Mouse (Mus musculus): Measurements from ENCODE around the gene Fnip2. TPM values are rescaled to one million over a fixed set of nuclear protein-coding genes. Genes with fewer than 3 reads are reported as not detected.
"Not testable (repeated sequence)": the region's sequence is repeated elsewhere in the genome, so short reads cannot be mapped to it uniquely, and the experiment has no call there.

Gene Fnip2
- polyA plus RNA-seq, 1 experiment from 2014 or later, result 3.8 TPM

DNA sequence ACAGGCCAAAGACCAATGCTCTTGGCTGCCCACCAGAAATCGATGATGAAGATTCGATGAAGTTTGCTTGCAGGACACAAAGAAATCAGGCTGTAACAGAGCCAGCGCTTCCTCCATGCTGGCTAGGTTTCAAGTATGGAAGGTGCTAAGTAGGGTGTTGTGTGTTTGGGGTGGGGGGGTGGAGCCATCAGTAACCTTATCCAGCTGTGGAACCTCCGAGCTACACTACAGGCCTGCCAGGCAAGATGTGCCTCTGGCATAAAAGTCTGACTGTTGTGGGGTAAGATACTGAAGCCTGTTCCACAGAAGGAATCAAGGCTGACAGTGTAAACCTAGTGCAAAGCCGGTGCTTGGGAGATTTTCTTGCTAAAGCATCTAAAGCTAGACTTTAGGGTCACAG, 119.2 kb downstream of the Fnip2 start:
- no peak for ATAC-seq (replicated peaks; ENCODE audit: low FRiP score)
- no peak overlapping the region for H3K9ac ChIP-seq

DNA sequence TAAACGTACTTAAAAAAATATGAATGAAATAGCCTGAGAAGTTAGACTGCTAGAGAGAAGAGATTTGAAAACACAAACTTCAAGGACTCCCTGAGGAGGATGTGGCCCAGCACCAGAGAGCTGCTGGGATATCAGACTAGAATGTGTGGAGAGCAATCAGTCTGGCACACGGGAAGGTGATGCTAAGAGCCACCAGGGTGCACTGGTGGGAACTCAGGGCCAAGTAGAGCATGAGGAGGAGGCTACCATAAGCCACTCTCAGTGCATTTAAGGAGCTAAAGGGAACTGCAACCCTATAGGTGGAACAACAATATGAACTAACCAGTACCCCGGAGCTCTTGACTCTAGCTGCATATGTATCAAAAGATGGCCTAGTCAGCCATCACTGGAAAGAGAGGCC, 120.9 kb downstream of the Fnip2 start:
- H3K9ac ChIP-seq; H3K36me3 ChIP-seq; H3K4me2 ChIP-seq; ATAC-seq (replicated peaks; ENCODE audit: low FRiP score); H3K27me3 ChIP-seq; H3K4me1 ChIP-seq; H3K27ac ChIP-seq; H3K9me3 ChIP-seq (replicated peaks); H3K4me3 ChIP-seq (replicated peaks): not testable (repeated sequence)
- 75% methylated on average over 3 of the region's 3 CpGs for WGBS

More for the DNA sequence above, 119.2 kb downstream of the Fnip2 start:
- 79% methylated on average over 5 of the region's 5 CpGs for WGBS
- H3K36me3 ChIP-seq, result no peaks in the 10 kb centered on the region
- H3K4me3 ChIP-seq (replicated peaks), result no peak overlapping the region
- no peaks in the 10 kb centered on the region for H3K9me3 ChIP-seq (replicated peaks)
- H3K27me3 ChIP-seq, result no peaks in the 10 kb centered on the region
- no peak overlapping the region for H3K27ac ChIP-seq
- H3K4me2 ChIP-seq, result no peak overlapping the region
- H3K4me1 ChIP-seq, result 0 out of 2 replicates have a peak, but pooled peaks cover 4% of the 10 kb centered on the region

GRCm38 (mm10) chr3:79446124-79446523, 121.5 kb downstream of the Fnip2 start:
- Histone ChIP-seq H3K36me3 (no peaks in the 10 kb centered on the region), H3K4me3 (replicated peaks) (no peak overlapping the region), H3K9me3 (replicated peaks) (no peaks in the 10 kb centered on the region), H3K27me3 (no peaks in the 10 kb centered on the region), H3K4me1 (0 out of 2 replicates have a peak, but pooled peaks cover 4% of the 10 kb centered on the region), H3K27ac (no peak overlapping the region), H3K4me2 (no peak overlapping the region), H3K9ac (no peak overlapping the region)
- no peak for ATAC-seq (replicated peaks; ENCODE audit: low FRiP score)
- 91% methylated on average over 4 of the region's 4 CpGs for WGBS

DNA sequence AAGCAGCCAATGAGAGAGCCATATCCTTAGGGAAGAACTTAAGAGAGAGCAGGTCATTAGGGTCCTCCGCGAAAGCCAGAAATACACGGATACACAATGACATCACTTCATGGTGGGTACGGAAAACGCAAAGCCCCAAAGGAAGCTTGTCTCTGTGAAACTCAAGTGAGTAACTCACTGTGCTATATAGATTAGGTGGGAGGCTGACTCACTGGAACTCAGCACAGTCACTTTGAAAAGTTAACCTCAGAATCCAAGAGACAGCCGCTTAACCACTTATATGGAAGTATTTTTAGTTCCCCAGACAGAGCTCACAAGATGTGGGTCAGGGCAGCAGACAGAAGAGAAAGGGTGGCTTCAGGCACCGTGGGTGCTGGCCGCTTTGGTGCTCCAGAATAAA, 122.6 kb downstream of the Fnip2 start:
- H3K27ac ChIP-seq, result no peak overlapping the region
- no peaks in the 10 kb centered on the region for H3K9me3 ChIP-seq (replicated peaks)
- H3K4me2 ChIP-seq, result no peak overlapping the region
- H3K36me3 ChIP-seq, result no peaks in the 10 kb centered on the region
- H3K9ac ChIP-seq, result no peak overlapping the region
- 75% methylated on average over 8 of the region's 8 CpGs for WGBS
- no peak for ATAC-seq (replicated peaks; ENCODE audit: low FRiP score)
- no peak overlapping the region for H3K4me3 ChIP-seq (replicated peaks)
- H3K4me1 ChIP-seq, result 0 out of 2 replicates have a peak, but pooled peaks cover 4% of the 10 kb centered on the region
- no peaks in the 10 kb centered on the region for H3K27me3 ChIP-seq

DNA sequence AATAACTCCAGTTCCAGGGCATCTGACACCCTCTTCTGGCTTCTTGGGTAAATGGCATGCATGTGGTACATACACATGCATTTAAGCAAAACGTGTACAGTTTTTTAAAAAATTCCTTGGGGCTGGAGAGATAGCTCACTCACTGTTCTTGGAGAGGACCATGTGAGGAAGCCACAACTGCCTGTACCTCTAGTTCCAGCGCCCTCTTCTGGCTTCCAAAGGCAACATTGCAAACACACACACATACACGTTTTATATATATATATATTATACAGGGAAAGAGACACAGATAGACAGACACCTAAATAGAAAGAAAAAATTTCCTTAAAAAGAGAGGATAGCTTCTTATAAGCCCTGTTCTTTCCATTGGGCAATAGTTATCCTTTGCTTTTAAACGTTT, 123.7 kb downstream of the Fnip2 start:
- Histone ChIP-seq H3K36me3 (no peaks in the 10 kb centered on the region), H3K27ac (no peak overlapping the region), H3K4me1 (no peaks in the 10 kb centered on the region), H3K27me3 (no peaks in the 10 kb centered on the region), H3K9me3 (replicated peaks) (no peaks in the 10 kb centered on the region), H3K9ac (no peak overlapping the region), H3K4me2 (no peak overlapping the region), H3K4me3 (replicated peaks) (no peak overlapping the region)
- ATAC-seq (replicated peaks; ENCODE audit: low FRiP score), result no peak
- 71% methylated on average over 4 of the region's 4 CpGs for WGBS

GRCm38 (mm10) chr3:79440976-79441491, 126.6 kb downstream of the Fnip2 start:
- Histone ChIP-seq H3K27ac (no peak overlapping the region), H3K9ac (no peak overlapping the region), H3K4me2 (no peak overlapping the region), H3K27me3 (no peaks in the 10 kb centered on the region), H3K36me3 (no peaks in the 10 kb centered on the region), H3K4me3 (replicated peaks) (no peak overlapping the region), H3K4me1 (no peaks in the 10 kb centered on the region), H3K9me3 (replicated peaks) (no peaks in the 10 kb centered on the region)
- 70% methylated on average over 12 of the region's 12 CpGs for WGBS
- no peak for ATAC-seq (replicated peaks; ENCODE audit: low FRiP score)

- no peak for ATAC-seq (replicated peaks; ENCODE audit: low FRiP score)
- WGBS, result 89% methylated on average over 3 of the region's 3 CpGs
- H3K27ac ChIP-seq, result no peak overlapping the region
- no peaks in the 10 kb centered on the region for H3K9me3 ChIP-seq (replicated peaks)
- H3K4me2 ChIP-seq, result no peak overlapping the region
- no peak overlapping the region for H3K4me3 ChIP-seq (replicated peaks)
- H3K36me3 ChIP-seq, result no peaks in the 10 kb centered on the region
- H3K9ac ChIP-seq, result no peak overlapping the region
- H3K27me3 ChIP-seq, result no peaks in the 10 kb centered on the region
- H3K4me1 ChIP-seq, result no peaks in the 10 kb centered on the region
Measured at GRCm38 (mm10) chr3:79438276-79438675, 129.3 kb downstream of the Fnip2 start.

DNA sequence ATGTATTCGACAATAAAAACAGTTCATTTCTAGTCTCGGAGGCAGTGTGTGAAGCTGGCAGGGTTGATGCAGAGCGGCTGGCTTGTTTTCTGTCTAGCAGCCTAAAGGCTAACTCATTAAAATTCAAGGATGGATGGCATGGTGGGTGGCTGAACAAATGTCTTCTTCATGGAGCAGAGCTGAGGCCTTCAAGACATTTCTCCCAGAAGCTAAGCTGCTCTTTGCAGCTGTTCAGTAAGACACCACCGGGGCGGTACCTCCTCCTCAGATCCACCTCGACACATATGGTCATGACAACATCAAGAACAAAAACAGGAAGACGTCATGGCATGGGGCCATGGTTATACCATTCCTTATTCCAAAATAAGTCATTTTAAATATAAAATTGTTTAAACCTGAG, 131.4 kb downstream of the Fnip2 start:
- Histone ChIP-seq H3K4me2 (no peak overlapping the region), H3K27me3 (no peaks in the 10 kb centered on the region), H3K27ac (no peak overlapping the region), H3K4me1 (no peaks in the 10 kb centered on the region), H3K36me3 (no peaks in the 10 kb centered on the region), H3K4me3 (replicated peaks) (no peak overlapping the region), H3K9me3 (replicated peaks) (no peaks in the 10 kb centered on the region), H3K9ac (no peak overlapping the region)
- whole genome bisulfite sequencing, result 81% methylated on average over 7 of the region's 7 CpGs
- ATAC-seq (replicated peaks; ENCODE audit: low FRiP score), result no peak

DNA sequence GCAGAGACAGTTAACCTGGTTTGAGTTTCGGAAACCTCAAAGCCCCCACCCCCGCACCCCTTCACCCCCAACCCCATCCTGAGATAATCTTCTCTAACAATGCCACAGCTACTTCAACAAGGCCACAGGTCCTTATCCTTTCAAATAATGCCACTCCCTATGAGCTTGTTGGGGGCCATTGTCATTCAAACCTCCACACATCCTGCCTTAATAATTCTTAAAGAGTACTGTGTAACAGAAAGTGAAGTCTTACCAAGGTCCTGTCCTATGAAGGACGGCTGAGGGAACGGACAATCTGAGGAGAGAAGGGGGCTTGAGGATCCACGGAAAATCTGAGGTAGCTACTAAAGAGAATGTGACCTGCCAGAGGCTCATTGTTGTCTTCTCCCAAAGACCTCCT, 132.6 kb downstream of the Fnip2 start:
- Histone ChIP-seq H3K9me3 (replicated peaks) (no peaks in the 10 kb centered on the region), H3K27me3 (no peaks in the 10 kb centered on the region), H3K4me1 (no peaks in the 10 kb centered on the region), H3K4me3 (replicated peaks) (no peak overlapping the region), H3K27ac (no peak overlapping the region), H3K4me2 (no peak overlapping the region), H3K36me3 (no peaks in the 10 kb centered on the region), H3K9ac (no peak overlapping the region)
- 72% methylated on average over 5 of the region's 5 CpGs for WGBS
- ATAC-seq (replicated peaks; ENCODE audit: low FRiP score), result no peak

DNA sequence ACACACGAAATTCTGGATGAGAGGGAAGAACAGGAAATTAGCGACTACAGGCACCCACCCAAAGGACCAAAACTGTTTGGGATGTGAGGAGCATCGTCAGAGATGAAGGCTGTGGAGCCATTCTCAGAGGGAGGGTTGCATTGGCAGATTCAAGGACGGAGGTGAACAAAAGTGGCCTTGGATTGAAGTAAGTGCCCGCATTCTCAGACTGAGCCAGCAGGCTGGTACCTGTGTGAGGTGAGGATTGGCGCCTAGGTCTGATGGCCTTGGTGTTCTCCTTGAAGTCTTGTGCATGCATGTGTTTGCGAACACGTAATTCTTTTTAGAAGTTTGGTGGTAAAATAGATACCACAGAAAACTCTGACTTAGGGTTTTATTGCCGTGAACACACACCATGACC, 133.2 kb downstream of the Fnip2 start:
- Histone ChIP-seq H3K4me3 (replicated peaks) (no peak overlapping the region), H3K27me3 (no peaks in the 10 kb centered on the region), H3K9ac (no peak overlapping the region), H3K4me1 (no peaks in the 10 kb centered on the region), H3K9me3 (replicated peaks) (no peaks in the 10 kb centered on the region), H3K27ac (no peak overlapping the region), H3K36me3 (no peaks in the 10 kb centered on the region), H3K4me2 (no peak overlapping the region)
- ATAC-seq (replicated peaks; ENCODE audit: low FRiP score), result no peak
- 81% methylated on average over 9 of the region's 9 CpGs for WGBS

- no peak overlapping the region for H3K4me2 ChIP-seq
- ATAC-seq (replicated peaks; ENCODE audit: low FRiP score), result no peak
- H3K9me3 ChIP-seq (replicated peaks), result no peaks in the 10 kb centered on the region
- no peaks in the 10 kb centered on the region for H3K36me3 ChIP-seq
- no peaks in the 10 kb centered on the region for H3K4me1 ChIP-seq
- H3K27ac ChIP-seq, result no peak overlapping the region
- no peak overlapping the region for H3K4me3 ChIP-seq (replicated peaks)
- H3K9ac ChIP-seq, result no peak overlapping the region
- H3K27me3 ChIP-seq, result no peaks in the 10 kb centered on the region
Measured at GRCm38 (mm10) chr3:79433593-79433992, 134.0 kb downstream of the Fnip2 start.

DNA sequence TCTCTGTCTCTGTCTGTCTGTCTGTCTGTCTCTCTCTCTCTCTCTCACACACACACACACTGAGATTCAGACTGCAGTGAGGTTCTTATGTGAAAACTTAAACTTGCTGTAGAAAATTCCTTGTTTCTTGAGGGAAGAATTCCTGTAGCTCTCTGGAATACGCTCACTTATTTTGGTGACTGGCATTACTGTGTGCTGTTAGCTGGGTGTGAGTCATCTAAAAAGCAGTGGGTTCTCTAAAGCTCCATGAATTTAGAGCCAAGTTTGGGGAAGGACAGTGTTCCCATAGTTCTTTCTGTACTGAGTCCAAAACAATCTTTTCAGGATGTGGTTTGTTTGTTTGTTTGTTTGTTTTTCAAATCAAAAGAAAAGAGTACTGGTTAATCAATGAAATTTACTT, 142.2 kb downstream of the Fnip2 start:
- Histone ChIP-seq H3K4me3 (replicated peaks) (no peak overlapping the region), H3K9me3 (replicated peaks) (no peaks in the 10 kb centered on the region), H3K4me1 (no peaks in the 10 kb centered on the region), H3K4me2 (no peak overlapping the region), H3K36me3 (no peaks in the 10 kb centered on the region), H3K27ac (no peak overlapping the region), H3K9ac (no peak overlapping the region), H3K27me3 (no peaks in the 10 kb centered on the region)
- 79% methylated on average over 1 of the region's 1 CpGs for WGBS
- ATAC-seq (replicated peaks; ENCODE audit: low FRiP score), result no peak

- ATAC-seq (replicated peaks; ENCODE audit: low FRiP score), result no peak
- Histone ChIP-seq H3K4me1 (no peaks in the 10 kb centered on the region), H3K36me3 (no peaks in the 10 kb centered on the region), H3K4me3 (replicated peaks) (no peak overlapping the region), H3K9ac (no peak overlapping the region), H3K4me2 (no peak overlapping the region), H3K27ac (no peak overlapping the region), H3K9me3 (replicated peaks) (no peaks in the 10 kb centered on the region), H3K27me3 (no peaks in the 10 kb centered on the region)
- WGBS, result 89% methylated on average over 14 of the region's 14 CpGs
Measured at GRCm38 (mm10) chr3:79418921-79419320, 148.7 kb downstream of the Fnip2 start.

All from kidney, embryonic 15.5 days (tissue).